ENCODE assay signal across 8 mouse cellular contexts in genomic region chr11:94211124-94211603, GRCm38 (mm10). TPM values are rescaled to one million over a fixed set of nuclear protein-coding genes. Genes with fewer than 3 reads are reported as not detected.
DNase-seq lines count a peak whose midpoint lies in the region; ATAC-seq and TF ChIP-seq lines count a peak whose summit lies in the region.

Tob1 (plus strand) TSS chr11:94211454.

- peak within 1 kb of the TSS; percentile 98 for H3K4me2 ChIP-seq in forebrain, postnatal 0 days (ENCODE audit: low read depth)
- peak within 1 kb of the TSS; percentile 97 for H3K4me2 ChIP-seq in lung, embryonic 15.5 days

- peak within 1 kb of the TSS; percentile 97 for H3K27ac ChIP-seq in forebrain, postnatal 0 days (ENCODE audit: low read depth, low read length)
- peak within 1 kb of the TSS; percentile 98 for H3K27ac ChIP-seq in lung, embryonic 15.5 days

- H3K27me3 ChIP-seq in G1E (ENCODE audit: insufficient read depth, low read length) = 0 out of 2 replicates have a peak, but pooled peaks cover 1% of the 10 kb centered on the region
- H3K27me3 ChIP-seq in forebrain, postnatal 0 days (ENCODE audit: insufficient read depth, low read length) = no peaks in the 10 kb centered on the region
- no peaks in the 10 kb centered on the region for H3K27me3 ChIP-seq in lung, embryonic 15.5 days

- TF ChIP-seq CTCF in G1E (IDR thresholded peaks at IDR 0.05; ENCODE audit: low read depth, low read length) = no peak
- TF ChIP-seq CTCF in forebrain, postnatal 0 days (IDR thresholded peaks at IDR 0.05; ENCODE audit: low read depth) = peak; percentile 47

- peak within 1 kb of the TSS; percentile 91 for H3K9ac ChIP-seq in forebrain, postnatal 0 days
- peak within 1 kb of the TSS; percentile 97 for H3K9ac ChIP-seq in lung, embryonic 15.5 days

- peaks cover 15% of the 10 kb centered on the region for H3K36me3 ChIP-seq in G1E (replicated peaks)
- peaks cover 16% of the 10 kb centered on the region for H3K36me3 ChIP-seq in forebrain, postnatal 0 days (ENCODE audit: insufficient read depth)
- peaks cover 9% of the 10 kb centered on the region for H3K36me3 ChIP-seq in lung, embryonic 15.5 days

- ATAC-seq in G1E (ENCODE audit: extremely low read depth, insufficient number of reproducible peaks, low FRiP score, poor library complexity, severe bottlenecking) = peak; percentile 97
- ATAC-seq in forebrain, postnatal 0 days = peak; percentile 94
- ATAC-seq in lung, embryonic 15.5 days (ENCODE audit: borderline replicate concordance, extremely low read depth, low FRiP score, low TSS enrichment) = peak; percentile 97

- under 1% methylated on average over 55 of the region's 55 CpGs for WGBS in forebrain, postnatal 0 days
- under 1% methylated on average over 26 of the region's 55 CpGs for WGBS in lung, embryonic 15.5 days

- no peaks in the 10 kb centered on the region for H3K9me3 ChIP-seq in G1E (replicated peaks)
- no peaks in the 10 kb centered on the region for H3K9me3 ChIP-seq in forebrain, postnatal 0 days (ENCODE audit: low read length)
- no peaks in the 10 kb centered on the region for H3K9me3 ChIP-seq in lung, embryonic 15.5 days

- peaks cover 44% of the 10 kb centered on the region for H3K4me1 ChIP-seq in G1E (ENCODE audit: insufficient read depth, low read depth, low read length)
- peaks cover 8% of the 10 kb centered on the region for H3K4me1 ChIP-seq in forebrain, postnatal 0 days (ENCODE audit: insufficient read depth)
- peaks cover 12% of the 10 kb centered on the region; the same call in 1 of the 2 replicates for H3K4me1 ChIP-seq in lung, embryonic 15.5 days

- H3K4me3 ChIP-seq in G1E (ENCODE audit: low read depth, low read length) = peak within 1 kb of the TSS; percentile 84
- H3K4me3 ChIP-seq in forebrain, postnatal 0 days (ENCODE audit: low read depth, low read length) = peak within 1 kb of the TSS; percentile 99
- H3K4me3 ChIP-seq in lung, embryonic 15.5 days = peak within 1 kb of the TSS; percentile 97

- peak; percentile 98 for DNase-seq in G1E (ENCODE audit: low spot score)
- DNase-seq in cerebellum, adult 18-20 months = peak; percentile 96 to 99
- DNase-seq in forebrain, postnatal 0 days = peak; percentile 99
- DNase-seq in heart, postnatal 4 days = peak; percentile 98
- peak; percentile 95 to 99 for DNase-seq in layer of hippocampus, adult 8-10 months (ENCODE audit: low spot score in 2 of 2)
- peak; percentile 99 for DNase-seq in ovary, adult 18-20 months (ENCODE audit: low spot score)
- peak; percentile 99 for DNase-seq in thymus, postnatal 0 days (ENCODE audit: low spot score)

RNA-seq across cellular contexts. Expression of gene Tob1, which starts in this region (rescaled TPM):
- total RNA-seq in G1E (2014; fragmentation: Nextera tagmentation) (28.6 and 35.0 TPM in 2 replicates), G1E (2017) (9.9 and 11.6 TPM in 2 replicates)
- 10.5 and 11.1 TPM in 2 replicates for polyA plus RNA-seq in G1E (2012)
- 12.5 and 17.3 TPM in 2 replicates for total RNA-seq in forebrain, postnatal 0 days (2014; rRNA removed)
- 27.9 and 31.6 TPM in 2 replicates for polyA plus RNA-seq in forebrain, postnatal 0 days (2015; fragmentation: Nextera tagmentation; extraction: Ambion mirVana)
- 10 to 100 TPM; 62.2 to 69.9 TPM for total RNA-seq in heart, postnatal 4 days (2021)
- 10 to 100 TPM; 35.8 to 44.1 (median 39.9) TPM for total RNA-seq in layer of hippocampus, adult 8-10 months (2022)
- 26.1 and 26.5 TPM in 2 replicates for polyA plus RNA-seq in lung, embryonic 15.5 days (2015; fragmentation: Nextera tagmentation; extraction: Ambion mirVana)
- polyA plus RNA-seq in thymus, postnatal 0 days (2015; fragmentation: Nextera tagmentation; extraction: Ambion mirVana) = 21.6 and 23.9 TPM in 2 replicates

Comparison
In these comparisons a context has a peak if more than half of its experiments do, and no peak if none do; other contexts are left out.
1. Peak in every context shown above with its lines: DNase-seq, ATAC-seq, H3K4me3 ChIP-seq and H3K27ac ChIP-seq.